Mouse (Mus musculus) hindbrain, embryonic 13.5 days (tissue): ENCODE results near the gene Them4. TPM values are rescaled to one million over a fixed set of nuclear protein-coding genes. Genes with fewer than 3 reads are reported as not detected.
A peak's percentile ranks its signal among the peaks of the same experiment; 100 is the strongest.
"Not testable (repeated sequence)": the region's sequence is repeated elsewhere in the genome, so short reads cannot be mapped to it uniquely, and the experiment has no call there.

Source experiments
- ATAC-seq: fragments of 200-750 bp; cut with Nextera tagmentation; 2 replicates; pipeline ENCODE4 v1.8.0; 2017; ENCODE audit warnings: moderate TSS enrichment; ENCODE audit not compliant: low FRiP score
- H3K27ac ChIP-seq: fragments of 300-500 bp; sonication (generic); 2 replicates; pipeline ENCODE4 v1.5.1; 2015; ENCODE audit warnings: inconsistent platforms, mild to moderate bottlenecking, moderate library complexity
- H3K27me3 ChIP-seq: fragments of 300-500 bp; sonication (generic); 2 replicates; pipeline ENCODE4 v1.6.1; 2015; ENCODE audit warnings: mild to moderate bottlenecking, inconsistent platforms
- H3K36me3 ChIP-seq: fragments of 300-500 bp; sonication (generic); 2 replicates; pipeline ENCODE4 v1.6.1; 2015; ENCODE audit warnings: mild to moderate bottlenecking, inconsistent platforms
- H3K4me1 ChIP-seq: fragments of 300-500 bp; sonication (generic); replicated peaks from 2 replicates; pipeline ENCODE4 v1.6.1; 2015; ENCODE audit warnings: inconsistent platforms
- H3K4me2 ChIP-seq: fragments of 300-500 bp; sonication (generic); 2 replicates; pipeline ENCODE4 v1.6.1; 2015; ENCODE audit warnings: inconsistent platforms, mild to moderate bottlenecking, moderate library complexity
- H3K4me3 ChIP-seq: fragments of 300-500 bp; sonication (generic); 2 replicates; pipeline ENCODE4 v1.5.1; 2015; ENCODE audit warnings: mild to moderate bottlenecking, inconsistent platforms
- H3K9ac ChIP-seq: fragments of 300-500 bp; sonication (generic); 2 replicates; pipeline ENCODE4 v1.6.1; 2015; ENCODE audit warnings: mild to moderate bottlenecking, inconsistent platforms
- H3K9me3 ChIP-seq: fragments of 300-500 bp; sonication (generic); 2 replicates; pipeline ENCODE4 v1.6.1; 2016; ENCODE audit warnings: inconsistent platforms
- whole genome bisulfite sequencing: fragments of 180-500 bp; shearing (Covaris S2); methylation state at CpG from one replicate; pipeline ENCODE4 v1.1.7; 2015; 5-methylcytosine and 5-hydroxymethylcytosine counted together
- polyA plus RNA-seq: library from polyadenylated mRNA; unstranded; fragments of >200 nt; fragmentation: Nextera tagmentation; extraction: Ambion mirVana; gene quantifications from 2 replicates; pipeline ENCODE4 v1.2.1, GENCODE M21; 2015

The Them4 gene
- 41.0 and 41.5 TPM in 2 replicates for polyA plus RNA-seq

DNA sequence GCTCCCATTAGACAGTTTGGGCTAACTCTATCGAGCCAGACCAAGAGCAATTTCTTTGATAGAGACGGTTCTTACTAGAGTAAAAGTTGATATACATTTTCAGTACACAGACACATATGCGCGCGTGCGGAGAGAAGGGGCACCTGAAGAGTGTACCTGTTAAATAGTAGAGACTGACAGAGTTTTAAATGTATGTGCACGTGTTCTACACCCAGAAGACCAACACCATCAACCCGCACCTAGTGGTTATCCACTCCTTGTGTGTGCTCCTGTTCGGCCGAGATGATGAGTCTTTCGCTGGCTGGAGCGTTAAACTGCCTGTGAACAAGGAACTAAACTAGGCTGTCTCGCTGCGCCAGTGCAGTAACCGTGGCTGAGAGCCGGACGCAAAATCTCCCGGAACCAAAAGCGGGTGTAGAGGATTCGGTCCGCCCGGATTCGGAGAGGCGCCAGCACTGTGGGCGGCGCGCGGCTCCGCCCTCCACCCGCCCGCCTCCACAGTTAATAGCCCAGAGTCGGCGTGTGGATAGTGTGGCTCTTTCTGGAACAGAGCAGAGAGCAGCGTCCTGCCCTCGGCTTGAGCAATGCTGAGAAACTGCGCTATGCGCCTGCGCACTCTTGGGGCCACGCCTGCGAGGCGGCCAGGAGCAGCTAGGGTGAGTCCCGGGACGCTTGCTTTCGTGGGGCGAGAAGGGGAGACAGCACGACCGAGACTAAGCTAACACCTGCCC, at the start of gene Them4:
Them4 (plus strand) TSS at position 457 of the 731 bp plus-strand sequence.
- peak within 1 kb of the TSS; percentile 56 for H3K4me2 ChIP-seq
- H3K9ac ChIP-seq: peak within 1 kb of the TSS; percentile 80
- peak within 1 kb of the TSS; percentile 86 for H3K27ac ChIP-seq
- peaks cover 12% of the 10 kb centered on the region; the same call in 1 of the 2 replicates for H3K4me1 ChIP-seq
- peak within 1 kb of the TSS; percentile 59 for H3K4me3 ChIP-seq
- H3K27me3 ChIP-seq: 0 out of 2 replicates have a peak, but pooled peaks cover 3% of the 10 kb centered on the region
- H3K9me3 ChIP-seq: no peaks in the 10 kb centered on the region
- ATAC-seq: peak; percentile 98
- H3K36me3 ChIP-seq: no peaks in the 10 kb centered on the region
- 2% methylated on average over 47 of the region's 47 CpGs for whole genome bisulfite sequencing

DNA sequence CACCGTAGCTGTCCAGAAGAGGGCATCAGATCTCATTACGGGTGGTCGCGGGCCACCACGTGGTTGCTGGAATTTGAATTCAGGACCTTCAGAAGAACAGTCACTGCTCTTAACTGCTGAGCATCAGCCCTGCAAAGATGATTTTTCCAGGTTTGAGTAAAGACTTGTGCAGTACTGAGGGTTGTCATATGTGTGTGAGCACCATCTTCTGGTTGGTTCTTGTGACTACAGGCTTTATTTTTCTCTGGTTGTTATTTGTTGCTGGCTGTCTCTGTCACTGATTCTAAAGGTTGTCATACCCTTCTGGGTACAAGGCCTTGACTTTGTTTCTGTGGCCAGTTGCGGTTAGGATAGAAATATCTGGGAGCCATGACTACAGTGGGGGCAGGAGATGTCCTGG, 49.3 kb upstream of the Them4 start:
- Histone ChIP-seq H3K4me1 (no peaks in the 10 kb centered on the region), H3K9ac (no peak overlapping the region), H3K27ac (no peak overlapping the region), H3K4me2 (no peak overlapping the region), H3K9me3 (no peaks in the 10 kb centered on the region), H3K4me3 (no peak overlapping the region), H3K27me3 (no peaks in the 10 kb centered on the region), H3K36me3 (no peaks in the 10 kb centered on the region)
- WGBS: 57% methylated on average over 6 of the region's 6 CpGs
- no peak for ATAC-seq

DNA sequence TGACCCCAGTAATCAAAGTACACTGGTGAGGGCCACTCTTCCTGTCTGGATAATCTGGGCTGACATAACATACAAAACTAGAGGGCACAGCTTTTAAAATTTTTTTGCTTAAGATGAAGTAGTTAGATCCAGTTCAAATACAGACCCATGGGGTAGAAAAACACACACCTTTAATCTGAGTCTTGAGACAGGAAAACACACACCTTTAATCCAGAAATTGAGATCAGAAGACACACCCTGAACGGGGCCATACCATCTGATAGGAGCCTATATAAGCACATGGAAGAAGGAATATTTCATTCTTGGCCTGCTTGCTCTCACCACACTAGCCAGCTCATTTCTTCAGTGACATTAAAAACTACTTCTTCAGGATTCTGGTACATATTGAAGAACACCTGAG, 46.2 kb upstream of the Them4 start, which contains the start of gene Gm4778:
Gm4778 (plus strand) TSS at position 301 of the 400 bp plus-strand sequence.
- WGBS: 76% methylated on average over 1 of the region's 1 CpGs

DNA sequence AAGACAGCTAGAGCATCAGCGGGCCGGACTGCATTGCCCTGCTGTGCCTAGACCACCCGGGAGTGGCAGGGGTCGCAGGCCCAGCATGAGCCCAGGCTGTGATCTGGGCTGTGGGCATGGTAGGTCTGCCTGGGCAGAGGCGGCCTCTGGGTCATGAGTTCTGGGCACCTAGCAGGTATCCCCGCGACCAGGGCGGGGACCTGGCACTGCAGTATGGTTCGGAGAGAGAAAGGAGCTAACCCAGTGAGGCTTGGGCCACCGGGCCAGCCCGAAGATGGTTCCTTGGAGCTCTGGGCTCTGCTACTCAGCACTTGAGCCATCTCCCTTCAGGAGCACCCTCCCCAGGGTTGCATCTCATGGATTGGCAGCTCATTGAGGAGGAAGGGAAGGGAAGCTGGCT, 33.9 kb upstream of the Them4 start:
- H3K9me3 ChIP-seq: no peaks in the 10 kb centered on the region
- no peak for ATAC-seq
- no peak overlapping the region for H3K9ac ChIP-seq
- no peaks in the 10 kb centered on the region for H3K4me1 ChIP-seq
- no peaks in the 10 kb centered on the region for H3K36me3 ChIP-seq
- H3K4me3 ChIP-seq: no peak overlapping the region
- H3K4me2 ChIP-seq: no peak overlapping the region
- H3K27me3 ChIP-seq: no peaks in the 10 kb centered on the region
- WGBS: 87% methylated on average over 11 of the region's 11 CpGs
- no peak overlapping the region for H3K27ac ChIP-seq

More for the DNA sequence above, 46.2 kb upstream of the Them4 start, which contains the start of gene Gm4778:
- not testable (repeated sequence) for H3K27ac ChIP-seq, H3K9ac ChIP-seq, H3K27me3 ChIP-seq, H3K36me3 ChIP-seq, H3K4me1 ChIP-seq, H3K4me2 ChIP-seq, H3K4me3 ChIP-seq, H3K9me3 ChIP-seq, ATAC-seq

DNA sequence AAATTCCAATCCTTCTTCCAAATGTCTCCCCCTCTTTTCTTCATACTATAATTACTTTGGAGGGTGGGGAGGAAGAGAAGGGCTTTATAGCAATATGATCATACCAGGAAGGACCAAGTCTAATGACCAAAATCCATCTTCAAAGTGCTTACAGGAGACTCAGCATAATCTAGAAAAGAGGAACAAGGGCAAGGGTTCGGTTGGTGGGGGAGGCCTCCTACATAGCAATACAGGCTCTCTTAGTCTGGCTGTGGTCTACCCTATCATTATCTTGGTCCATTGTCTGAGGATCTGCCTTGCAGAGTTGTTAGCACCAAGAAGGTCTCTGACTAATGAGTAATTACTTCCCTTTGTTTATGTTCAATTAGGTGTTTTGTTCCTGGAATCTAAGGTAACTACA, 4.4 kb upstream of the Them4 start:
- 0 out of 2 replicates have a peak, but pooled peaks cover 3% of the 10 kb centered on the region for H3K27me3 ChIP-seq
- no peaks in the 10 kb centered on the region for H3K9me3 ChIP-seq
- H3K4me1 ChIP-seq: peaks cover 4% of the 10 kb centered on the region; the same call in 1 of the 2 replicates
- H3K4me2 ChIP-seq: no peak overlapping the region
- H3K27ac ChIP-seq: no peak overlapping the region
- no peak for ATAC-seq
- H3K4me3 ChIP-seq: no peak overlapping the region
- 95% methylated on average over 1 of the region's 1 CpGs for WGBS
- no peaks in the 10 kb centered on the region for H3K36me3 ChIP-seq
- no peak overlapping the region for H3K9ac ChIP-seq

DNA sequence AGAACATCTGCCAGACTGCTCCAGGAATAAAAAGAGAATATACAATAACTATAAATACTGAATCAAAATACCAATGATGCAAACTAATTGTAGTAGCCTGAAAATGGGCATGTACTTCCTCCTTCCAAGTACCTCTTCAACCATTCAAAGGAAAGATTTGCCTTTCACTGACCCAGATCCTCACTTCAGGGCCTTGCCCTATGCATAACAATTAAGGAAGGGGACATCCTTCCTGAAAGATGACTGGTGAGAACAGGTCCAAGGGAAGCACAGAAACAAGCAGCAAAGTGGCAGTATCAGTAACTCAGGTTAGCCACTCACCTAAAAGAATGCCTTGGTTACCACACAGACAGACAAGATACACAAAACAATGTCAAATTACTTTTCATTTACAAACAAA, 2.9 kb upstream of the Them4 start:
- no peaks in the 10 kb centered on the region for H3K36me3 ChIP-seq
- no peak overlapping the region for H3K9ac ChIP-seq
- ATAC-seq: no peak
- H3K4me2 ChIP-seq: no peak overlapping the region
- H3K27me3 ChIP-seq: 0 out of 2 replicates have a peak, but pooled peaks cover 3% of the 10 kb centered on the region
- no peak overlapping the region for H3K4me3 ChIP-seq
- peaks cover 12% of the 10 kb centered on the region; the same call in 1 of the 2 replicates for H3K4me1 ChIP-seq
- H3K9me3 ChIP-seq: no peaks in the 10 kb centered on the region
- H3K27ac ChIP-seq: no peak overlapping the region

DNA sequence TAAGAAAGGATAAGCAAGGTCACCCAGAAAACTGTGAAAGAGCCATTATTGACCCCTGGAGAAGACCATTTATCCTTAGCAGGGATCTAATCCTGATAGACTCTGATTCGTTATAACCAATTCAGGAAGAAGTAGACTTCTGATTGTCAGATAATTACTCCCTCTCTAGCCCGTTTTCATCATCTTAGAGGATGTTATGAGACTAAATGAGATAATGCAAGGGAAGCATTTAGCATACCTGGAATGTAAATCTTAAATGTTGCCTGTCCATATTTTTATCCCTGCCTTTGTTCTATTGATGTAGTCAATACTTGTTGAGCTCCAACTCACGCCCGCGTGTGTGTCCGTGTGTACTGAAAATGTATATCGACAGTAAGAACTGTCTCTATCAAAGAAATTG, 602 bp downstream of the Them4 start:
- Histone ChIP-seq H3K36me3 (no peaks in the 10 kb centered on the region), H3K9ac (peak overlapping the region; percentile 80), H3K9me3 (no peaks in the 10 kb centered on the region), H3K27ac (peak overlapping the region; percentile 86), H3K27me3 (0 out of 2 replicates have a peak, but pooled peaks cover 3% of the 10 kb centered on the region), H3K4me2 (peak overlapping the region; percentile 56), H3K4me3 (peak overlapping the region; percentile 59), H3K4me1 (peaks cover 12% of the 10 kb centered on the region; the same call in 1 of the 2 replicates)
- 0 out of 2 replicates have a peak, but pooled peaks have one; percentile 2 for ATAC-seq
- WGBS: 49% methylated on average over 7 of the region's 7 CpGs

DNA sequence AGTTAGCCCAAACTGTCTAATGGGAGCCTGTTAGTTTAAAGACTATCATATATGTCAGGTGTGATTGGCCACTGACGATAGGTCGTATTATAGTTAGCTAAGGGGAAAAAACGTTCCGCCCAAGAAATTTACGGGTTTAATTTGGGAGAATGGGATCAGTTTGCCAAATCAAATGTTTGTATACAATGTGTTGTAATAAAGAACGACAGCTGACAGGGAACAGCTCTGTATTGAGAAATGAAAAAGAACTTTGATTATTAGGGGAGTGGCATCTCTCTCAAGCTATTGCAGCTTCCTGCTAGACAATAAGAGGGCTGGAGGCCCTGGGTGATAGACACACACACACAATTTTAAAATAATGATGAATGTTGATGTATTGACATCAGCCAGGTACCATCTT, 1.0 kb downstream of the Them4 start:
- Histone ChIP-seq H3K4me1 (peaks cover 12% of the 10 kb centered on the region; the same call in 1 of the 2 replicates), H3K27ac (no peak overlapping the region), H3K9me3 (no peaks in the 10 kb centered on the region), H3K36me3 (no peaks in the 10 kb centered on the region), H3K27me3 (0 out of 2 replicates have a peak, but pooled peaks cover 3% of the 10 kb centered on the region), H3K4me2 (peak overlapping the region; percentile 56), H3K9ac (peak overlapping the region; percentile 80), H3K4me3 (peak overlapping the region; percentile 59)
- no peak for ATAC-seq
- 76% methylated on average over 6 of the region's 6 CpGs for WGBS

DNA sequence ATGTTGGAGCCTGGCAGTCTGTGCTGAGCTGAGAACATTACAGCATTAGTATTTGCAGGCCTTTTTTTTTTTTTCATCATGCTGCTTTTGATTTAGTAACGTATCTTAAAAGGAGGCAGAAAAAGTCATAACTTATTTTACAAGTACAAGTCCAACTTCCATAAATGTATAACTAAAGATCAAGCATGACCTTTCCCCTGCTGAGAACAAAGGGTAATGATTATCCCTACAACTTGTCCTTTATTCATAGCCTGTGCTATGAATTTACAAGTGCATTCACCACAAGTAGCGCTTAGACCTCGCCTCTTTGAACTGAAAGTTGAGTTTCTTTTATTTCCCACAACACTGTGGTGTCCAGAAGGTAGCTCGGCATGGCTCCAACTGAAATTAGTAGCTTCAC, 1.5 kb downstream of the Them4 start:
- no peak overlapping the region; the same call in 1 of the 2 replicates for H3K9ac ChIP-seq
- no peaks in the 10 kb centered on the region for H3K9me3 ChIP-seq
- peak overlapping the region; percentile 59; the same call in 1 of the 2 replicates for H3K4me3 ChIP-seq
- H3K4me2 ChIP-seq: peak overlapping the region; percentile 56
- H3K27ac ChIP-seq: no peak overlapping the region
- H3K36me3 ChIP-seq: no peaks in the 10 kb centered on the region
- H3K27me3 ChIP-seq: 0 out of 2 replicates have a peak, but pooled peaks cover 3% of the 10 kb centered on the region
- H3K4me1 ChIP-seq: peaks cover 12% of the 10 kb centered on the region; the same call in 1 of the 2 replicates
- no peak for ATAC-seq
- WGBS: 75% methylated on average over 4 of the region's 4 CpGs

DNA sequence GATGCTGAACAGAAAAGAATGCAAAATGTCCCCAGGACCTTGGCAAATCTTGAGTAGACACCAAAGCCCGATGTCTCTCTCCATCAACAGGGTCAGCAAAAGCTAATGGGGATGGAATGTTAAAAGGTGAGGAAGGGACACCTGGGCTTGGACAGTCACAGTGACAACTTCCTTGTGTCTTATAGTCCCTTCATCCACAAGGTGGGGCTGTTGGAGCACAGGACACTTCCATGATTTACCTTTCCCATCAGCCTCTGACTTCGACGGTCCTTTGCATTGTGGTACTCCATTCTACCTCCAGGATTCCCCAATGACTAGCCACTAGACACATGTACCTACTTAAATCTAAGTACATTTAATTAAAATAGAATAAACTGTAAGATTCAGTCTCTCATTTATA, 18.8 kb downstream of the Them4 start:
- no peak for ATAC-seq
- Histone ChIP-seq H3K27ac (no peak overlapping the region), H3K9ac (no peak overlapping the region), H3K36me3 (peaks cover 55% of the 10 kb centered on the region), H3K27me3 (no peaks in the 10 kb centered on the region), H3K4me1 (no peaks in the 10 kb centered on the region), H3K4me3 (no peak overlapping the region), H3K9me3 (no peaks in the 10 kb centered on the region), H3K4me2 (no peak overlapping the region)
- 70% methylated on average over 3 of the region's 3 CpGs for WGBS

DNA sequence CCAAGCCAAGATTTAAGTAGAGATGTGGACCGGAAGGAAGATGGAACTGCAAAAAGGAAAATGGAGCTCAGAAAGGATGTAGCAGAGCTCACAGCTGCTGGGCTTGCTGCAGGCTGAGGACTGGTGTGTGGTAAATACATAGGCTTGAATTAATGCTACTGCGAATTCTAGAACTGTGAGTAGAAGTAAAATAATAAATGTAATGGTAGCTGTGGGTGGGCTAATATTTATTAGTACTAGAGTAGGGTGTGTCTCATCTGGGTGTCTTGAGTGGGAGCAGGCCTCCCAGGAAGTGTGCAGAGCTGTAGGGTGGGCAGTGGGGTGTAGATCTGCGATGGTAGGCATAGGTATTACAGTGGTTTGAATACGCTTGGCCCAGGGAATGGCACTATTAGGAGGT, 24.6 kb downstream of the Them4 start:
- WGBS: 90% methylated on average over 4 of the region's 4 CpGs
- H3K4me3 ChIP-seq: no peak overlapping the region

DNA sequence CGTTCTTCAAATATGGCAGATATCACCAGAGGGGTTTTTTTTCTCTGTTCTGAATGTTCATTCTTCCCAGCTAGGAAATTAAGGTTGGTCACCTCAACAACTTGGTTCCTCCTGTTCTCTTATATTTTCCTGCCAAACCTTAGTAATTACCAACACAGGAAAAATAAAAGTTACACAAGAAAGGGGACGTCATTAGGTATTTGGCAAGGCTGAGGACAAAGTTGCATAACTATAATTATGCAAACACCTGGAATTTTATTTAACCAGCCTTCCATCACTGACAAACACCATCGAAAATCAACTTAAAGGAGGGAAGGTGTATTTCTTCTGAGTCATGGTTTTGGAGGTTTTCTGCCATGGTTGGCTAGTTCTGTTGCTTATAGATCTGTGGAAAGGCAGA, 28.6 kb downstream of the Them4 start:
- Histone ChIP-seq H3K27me3 (no peaks in the 10 kb centered on the region), H3K4me3 (no peak overlapping the region), H3K9ac (no peak overlapping the region), H3K9me3 (no peaks in the 10 kb centered on the region; the same call in 1 of the 2 replicates), H3K36me3 (no peaks in the 10 kb centered on the region), H3K4me1 (peaks cover 14% of the 10 kb centered on the region), H3K27ac (no peak overlapping the region), H3K4me2 (no peak overlapping the region)
- 92% methylated on average over 3 of the region's 3 CpGs for WGBS
- no peak for ATAC-seq

More for the DNA sequence above, 24.6 kb downstream of the Them4 start:
- Histone ChIP-seq H3K4me2 (no peak overlapping the region), H3K27ac (no peak overlapping the region), H3K36me3 (peaks cover 23% of the 10 kb centered on the region), H3K27me3 (no peaks in the 10 kb centered on the region), H3K9ac (no peak overlapping the region), H3K4me1 (no peaks in the 10 kb centered on the region), H3K9me3 (no peaks in the 10 kb centered on the region; the same call in 1 of the 2 replicates)
- ATAC-seq: no peak
